Mouse (Mus musculus): ENCODE results near the gene Dppa3.
A peak's percentile ranks its signal among the peaks of the same experiment; 100 is the strongest.

DNA sequence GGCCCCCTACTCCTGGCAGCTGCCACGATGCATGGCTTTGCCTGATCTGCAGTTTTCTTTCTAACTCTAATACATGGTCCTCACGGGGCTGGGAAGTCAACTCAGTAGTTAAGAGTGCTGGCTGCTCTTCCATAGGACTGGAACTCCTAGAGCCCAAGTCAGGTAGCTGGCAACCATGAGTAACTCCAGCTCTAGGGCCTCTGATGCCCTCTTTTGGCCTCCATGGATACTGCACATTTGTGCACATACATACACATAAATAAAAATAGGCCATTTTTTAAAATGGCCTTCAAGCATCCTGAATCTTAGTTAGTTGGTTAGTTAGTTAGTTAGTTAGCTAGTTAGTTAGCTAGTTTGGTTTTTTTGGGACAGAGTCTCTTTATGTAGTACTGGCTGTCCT is 33.3 kb upstream of the Dppa3 start:
- TF ChIP-seq POLR2A (IDR thresholded peaks at IDR 0.05; ENCODE audit: extremely low read depth, insufficient read depth, low read length) (no peak), CTCF (IDR thresholded peaks at IDR 0.05; ENCODE audit: low read depth, low read length) (peak; percentile 9; the same call in 1 of the 2 replicates)
